In genomic region chr15:99440816-99441457, GRCm38 (mm10) we compare ENCODE assay signal across 8 mouse cellular contexts. TPM values are rescaled to one million over a fixed set of nuclear protein-coding genes. Genes with fewer than 3 reads are reported as not detected.
DNase-seq lines count a peak whose midpoint lies in the region; ATAC-seq lines count a peak whose summit lies in the region.

No protein-coding gene starts in this region.

- ATAC-seq in embryonic facial prominence, embryonic 14.5 days (ENCODE audit: low read depth) = peak; percentile 12; the same call in 1 of the 2 replicates
- no peak for ATAC-seq in hindbrain, embryonic 12.5 days (ENCODE audit: low FRiP score)
- no peak for ATAC-seq in midbrain, embryonic 14.5 days (ENCODE audit: low FRiP score, low TSS enrichment)

- peaks cover 56% of the 10 kb centered on the region for H3K36me3 ChIP-seq in heart, embryonic 10.5 days
- H3K36me3 ChIP-seq in embryonic facial prominence, embryonic 14.5 days (ENCODE audit: control insufficient read depth, insufficient read depth, low read length) = peaks cover 21% of the 10 kb centered on the region; the same call in 1 of the 2 replicates
- H3K36me3 ChIP-seq in hindbrain, embryonic 12.5 days = peaks cover 15% of the 10 kb centered on the region; the same call in 1 of the 2 replicates
- 0 out of 2 replicates have a peak, but pooled peaks cover 11% of the 10 kb centered on the region for H3K36me3 ChIP-seq in midbrain, embryonic 14.5 days (ENCODE audit: control insufficient read depth, insufficient read depth, low read length)

- peak overlapping the region; percentile 41; the same call in 1 of the 2 replicates for H3K9ac ChIP-seq in embryonic facial prominence, embryonic 14.5 days (ENCODE audit: low read depth, low read length)
- H3K9ac ChIP-seq in hindbrain, embryonic 12.5 days = no peak overlapping the region
- no peak overlapping the region; the same call in 1 of the 2 replicates for H3K9ac ChIP-seq in midbrain, embryonic 14.5 days (replicated peaks; ENCODE audit: low read length)

- peak overlapping the region; percentile 62 for H3K27ac ChIP-seq in heart, embryonic 10.5 days
- peak overlapping the region; percentile 86 for H3K27ac ChIP-seq in embryonic facial prominence, embryonic 14.5 days (replicated peaks; ENCODE audit: low read depth, low read length)
- peak overlapping the region; percentile 74 for H3K27ac ChIP-seq in hindbrain, embryonic 12.5 days
- H3K27ac ChIP-seq in midbrain, embryonic 14.5 days (replicated peaks; ENCODE audit: low read depth, low read length) = peak overlapping the region; percentile 63

- DNase-seq in heart, embryonic 10.5 days (ENCODE audit: low spot score) = no peak
- DNase-seq in heart, adult 8-10 months (ENCODE audit: low spot score) = no peak
- DNase-seq in embryonic facial prominence, embryonic 14.5 days (ENCODE audit: low spot score) = peak; percentile 63
- DNase-seq in midbrain, embryonic 14.5 days = no peak
- no peak for DNase-seq in left cerebral cortex, postnatal 25 days (ENCODE audit: low spot score in 2 of 2)
- no peak for DNase-seq in urinary bladder, postnatal 10 days (ENCODE audit: low spot score)
- DNase-seq in kidney, adult 18-20 months = no peak

- WGBS in heart, embryonic 10.5 days = 57% methylated on average over 8 of the region's 8 CpGs
- WGBS in embryonic facial prominence, embryonic 14.5 days = 49% methylated on average over 8 of the region's 8 CpGs
- 63% methylated on average over 8 of the region's 8 CpGs for WGBS in hindbrain, embryonic 12.5 days
- WGBS in midbrain, embryonic 14.5 days = 60% methylated on average over 8 of the region's 8 CpGs

- intact Hi-C loops in left cerebral cortex, postnatal 25 days (cut with DNase I) = no loop called here

- no peaks in the 10 kb centered on the region for H3K9me3 ChIP-seq in heart, embryonic 10.5 days
- no peaks in the 10 kb centered on the region for H3K9me3 ChIP-seq in embryonic facial prominence, embryonic 14.5 days (ENCODE audit: control insufficient read depth, low read length)
- no peaks in the 10 kb centered on the region for H3K9me3 ChIP-seq in hindbrain, embryonic 12.5 days (replicated peaks)
- H3K9me3 ChIP-seq in midbrain, embryonic 14.5 days (ENCODE audit: control insufficient read depth, low read length) = no peaks in the 10 kb centered on the region

- H3K27me3 ChIP-seq in heart, embryonic 10.5 days (ENCODE audit: insufficient read depth, poor library complexity, severe bottlenecking) = no peaks in the 10 kb centered on the region
- H3K27me3 ChIP-seq in embryonic facial prominence, embryonic 14.5 days (replicated peaks; ENCODE audit: control insufficient read depth, insufficient read depth, low read length) = no peaks in the 10 kb centered on the region
- H3K27me3 ChIP-seq in hindbrain, embryonic 12.5 days = no peaks in the 10 kb centered on the region
- H3K27me3 ChIP-seq in midbrain, embryonic 14.5 days (ENCODE audit: control insufficient read depth, insufficient read depth, low read length) = no peaks in the 10 kb centered on the region

- no peak overlapping the region for H3K4me3 ChIP-seq in heart, embryonic 10.5 days
- no peak overlapping the region for H3K4me3 ChIP-seq in embryonic facial prominence, embryonic 14.5 days (ENCODE audit: low read depth, low read length)
- no peak overlapping the region for H3K4me3 ChIP-seq in hindbrain, embryonic 12.5 days
- no peak overlapping the region for H3K4me3 ChIP-seq in midbrain, embryonic 14.5 days (replicated peaks; ENCODE audit: low read depth, low read length)

- peak overlapping the region; percentile 27; the same call in 1 of the 2 replicates for H3K4me2 ChIP-seq in embryonic facial prominence, embryonic 14.5 days (ENCODE audit: low read depth, low read length)
- no peak overlapping the region for H3K4me2 ChIP-seq in hindbrain, embryonic 12.5 days (replicated peaks)
- no peak overlapping the region for H3K4me2 ChIP-seq in midbrain, embryonic 14.5 days (ENCODE audit: low read length)

- peaks cover 44% of the 10 kb centered on the region for H3K4me1 ChIP-seq in heart, embryonic 10.5 days
- peaks cover 32% of the 10 kb centered on the region for H3K4me1 ChIP-seq in embryonic facial prominence, embryonic 14.5 days (ENCODE audit: control insufficient read depth, insufficient read depth, low read length)
- H3K4me1 ChIP-seq in hindbrain, embryonic 12.5 days = peaks cover 40% of the 10 kb centered on the region
- H3K4me1 ChIP-seq in midbrain, embryonic 14.5 days (ENCODE audit: control insufficient read depth, insufficient read depth, low read length) = peaks cover 15% of the 10 kb centered on the region

RNA-seq across cellular contexts. Expression of gene Nckap5l, which starts 16.6 kb away (rescaled TPM):
- 10.7 and 12.8 TPM in 2 replicates for polyA plus RNA-seq in heart, embryonic 10.5 days (2016; fragmentation: Nextera tagmentation; extraction: Ambion mirVana)
- total RNA-seq in heart, adult 8-10 months (2022) = 1 to 10 TPM; 3.2 to 5.2 (median 4.4) TPM
- 12.5 and 13.1 TPM in 2 replicates for polyA plus RNA-seq in embryonic facial prominence, embryonic 14.5 days (2014; fragmentation: Nextera tagmentation; extraction: Ambion mirVana)
- polyA plus RNA-seq in hindbrain, embryonic 12.5 days (2016; fragmentation: Nextera tagmentation; extraction: Ambion mirVana) = 14.9 and 16.1 TPM in 2 replicates
- polyA plus RNA-seq in midbrain, embryonic 14.5 days (2014; fragmentation: Nextera tagmentation; extraction: Ambion mirVana) = 16.8 and 17.6 TPM in 2 replicates
- total RNA-seq in left cerebral cortex, postnatal 25 days (2021) = 10 to 100 TPM; 16.8 to 22.3 TPM

RNA-seq across cellular contexts. Expression of gene Bcdin3d, which starts 33.6 kb away (rescaled TPM):
- 11.8 and 13.7 TPM in 2 replicates for polyA plus RNA-seq in heart, embryonic 10.5 days (2016; fragmentation: Nextera tagmentation; extraction: Ambion mirVana)
- 1 to 10 TPM; 3.0 to 3.4 (median 3.3) TPM for total RNA-seq in heart, adult 8-10 months (2022)
- polyA plus RNA-seq in embryonic facial prominence, embryonic 14.5 days (2014; fragmentation: Nextera tagmentation; extraction: Ambion mirVana) = 10.8 and 12.9 TPM in 2 replicates
- polyA plus RNA-seq in hindbrain, embryonic 12.5 days (2016; fragmentation: Nextera tagmentation; extraction: Ambion mirVana) = 18.9 TPM in 2 replicates
- polyA plus RNA-seq in midbrain, embryonic 14.5 days (2014; fragmentation: Nextera tagmentation; extraction: Ambion mirVana) = 23.0 and 24.6 TPM in 2 replicates
- total RNA-seq in left cerebral cortex, postnatal 25 days (2021) = 1 to 10 TPM; 4.6 to 4.9 TPM

RNA-seq across cellular contexts. Expression of gene Tmbim6, which starts 48.3 kb away (rescaled TPM):
- polyA plus RNA-seq in heart, embryonic 10.5 days (2016; fragmentation: Nextera tagmentation; extraction: Ambion mirVana) = 295 and 308 TPM in 2 replicates
- 100 to 1,000 TPM; 230 to 269 (median 248) TPM for total RNA-seq in heart, adult 8-10 months (2022)
- 300 and 310 TPM in 2 replicates for polyA plus RNA-seq in embryonic facial prominence, embryonic 14.5 days (2014; fragmentation: Nextera tagmentation; extraction: Ambion mirVana)
- polyA plus RNA-seq in hindbrain, embryonic 12.5 days (2016; fragmentation: Nextera tagmentation; extraction: Ambion mirVana) = 271 and 274 TPM in 2 replicates
- 233 and 255 TPM in 2 replicates for polyA plus RNA-seq in midbrain, embryonic 14.5 days (2014; fragmentation: Nextera tagmentation; extraction: Ambion mirVana)
- 100 to 1,000 TPM; 331 to 338 TPM for total RNA-seq in left cerebral cortex, postnatal 25 days (2021)
